Mouse (Mus musculus): ENCODE measurements around the gene Ccna2. TPM values are rescaled to one million over a fixed set of nuclear protein-coding genes. Genes with fewer than 3 reads are reported as not detected.
A peak's percentile ranks its signal among the peaks of the same experiment; 100 is the strongest.
"Not testable (repeated sequence)": the region's sequence is repeated elsewhere in the genome, so short reads cannot be mapped to it uniquely, and the experiment has no call there.

The Ccna2 gene
- polyA plus RNA-seq (2012; ENCODE audit: insufficient read depth, insufficient read length, low replicate concordance, missing spikeins): 155 TPM in 1 of 2 replicates, not detected in the other

DNA sequence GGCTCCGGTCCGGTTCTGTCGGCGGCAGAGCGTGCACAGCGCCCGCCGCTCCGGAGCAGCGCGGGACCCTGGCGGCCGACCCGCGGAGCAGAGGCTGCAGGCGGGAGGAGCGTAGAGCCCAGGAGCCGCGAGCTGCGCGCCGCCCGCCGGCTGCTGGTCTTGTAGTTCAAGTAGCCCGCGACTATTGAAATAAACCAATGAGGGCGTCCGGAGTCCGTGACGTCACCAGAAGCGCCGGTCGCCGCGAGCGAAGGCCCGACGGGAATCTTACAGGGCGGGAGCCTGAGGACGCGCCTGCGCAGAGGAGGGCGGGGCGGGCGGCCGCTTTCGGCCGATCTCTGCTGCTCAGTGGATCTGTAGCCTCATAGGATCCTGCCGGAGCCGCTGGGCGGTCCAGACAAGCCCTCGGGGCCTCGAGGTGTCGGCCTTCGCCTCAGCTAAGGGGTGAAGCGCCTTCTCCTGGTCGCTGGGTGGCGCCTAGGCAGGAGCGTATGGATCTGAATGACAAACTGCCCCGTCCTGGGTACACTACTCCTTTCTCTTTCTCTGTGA lies at the start of gene Ccna2:
Gene Ccna2, minus strand, starts transcription at position 324 of the 552 bp plus-strand sequence.
- TF ChIP-seq POLR2A (IDR thresholded peaks at IDR 0.05; ENCODE audit: insufficient read depth, low read depth, low read length): peak; percentile 72; the same call in 1 of the 2 replicates
- TF ChIP-seq CTCF (IDR thresholded peaks at IDR 0.05; ENCODE audit: insufficient read depth, low read depth, low read length): no peak
- Histone ChIP-seq H3K27ac (ENCODE audit: insufficient read depth, low read depth, low read length) (0 out of 2 replicates have a peak within 1 kb of the TSS, but pooled peaks have one; percentile 74), H3K4me3 (ENCODE audit: insufficient read depth, low read depth, low read length) (peak within 1 kb of the TSS; percentile 56), H3K4me1 (ENCODE audit: control insufficient read depth, insufficient read depth, low read length) (peaks cover 5% of the 10 kb centered on the region)
- under 1% methylated on average over 60 of the region's 60 CpGs for WGBS

- no peak for TF ChIP-seq POLR2A (IDR thresholded peaks at IDR 0.05; ENCODE audit: insufficient read depth, low read depth, low read length)
- no peak for TF ChIP-seq CTCF (IDR thresholded peaks at IDR 0.05; ENCODE audit: insufficient read depth, low read depth, low read length)
- WGBS: 78% methylated on average over 7 of the region's 7 CpGs
- Histone ChIP-seq H3K4me3 (ENCODE audit: insufficient read depth, low read depth, low read length) (no peak overlapping the region), H3K4me1 (ENCODE audit: control insufficient read depth, insufficient read depth, low read length) (0 out of 2 replicates have a peak, but pooled peaks cover 4% of the 10 kb centered on the region), H3K27ac (ENCODE audit: insufficient read depth, low read depth, low read length) (no peak overlapping the region)
Observed at GRCm38 (mm10) chr3:36618181-36618580, 46.2 kb upstream of the Ccna2 start.

DNA sequence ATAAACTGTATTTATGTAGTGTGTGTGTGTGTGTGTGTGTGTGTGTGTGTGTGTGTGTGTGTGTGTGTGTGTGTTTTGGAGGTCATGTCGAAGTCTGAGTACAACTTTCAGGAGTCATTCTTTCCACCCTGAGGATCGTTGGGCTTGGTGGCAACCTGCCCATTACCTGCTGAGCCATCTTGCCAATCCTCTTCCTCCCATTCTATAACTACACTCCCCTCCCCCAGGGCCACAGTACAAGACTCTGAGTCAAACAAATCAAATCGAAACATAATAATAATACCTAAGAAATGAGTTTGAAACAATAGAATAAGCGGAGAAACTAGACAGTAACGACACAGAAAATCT lies 41.9 kb upstream of the Ccna2 start:
- Histone ChIP-seq H3K27ac (ENCODE audit: insufficient read depth, low read depth, low read length) (no peak overlapping the region), H3K4me3 (ENCODE audit: insufficient read depth, low read depth, low read length) (no peak overlapping the region), H3K4me1 (ENCODE audit: control insufficient read depth, insufficient read depth, low read length) (0 out of 2 replicates have a peak, but pooled peaks cover 4% of the 10 kb centered on the region)
- TF ChIP-seq CTCF (IDR thresholded peaks at IDR 0.05; ENCODE audit: insufficient read depth, low read depth, low read length) (no peak), POLR2A (IDR thresholded peaks at IDR 0.05; ENCODE audit: insufficient read depth, low read depth, low read length) (no peak)
- 52% methylated on average over 5 of the region's 5 CpGs for WGBS

GRCm38 (mm10) chr3:36613202-36613907 lies 41.4 kb upstream of the Ccna2 start, which contains the start of gene Bbs7:
TSS of gene Bbs7 (minus strand) at chr3:36613477.
- Histone ChIP-seq H3K4me3 (ENCODE audit: insufficient read depth, low read depth, low read length) (peak within 1 kb of the TSS; percentile 63), H3K4me1 (ENCODE audit: control insufficient read depth, insufficient read depth, low read length) (0 out of 2 replicates have a peak, but pooled peaks cover 4% of the 10 kb centered on the region), H3K27ac (ENCODE audit: insufficient read depth, low read depth, low read length) (0 out of 2 replicates have a peak within 1 kb of the TSS, but pooled peaks have one; percentile 34)
- TF ChIP-seq POLR2A (IDR thresholded peaks at IDR 0.05; ENCODE audit: insufficient read depth, low read depth, low read length) (peak; percentile 88), CTCF (IDR thresholded peaks at IDR 0.05; ENCODE audit: insufficient read depth, low read depth, low read length) (no peak)
- WGBS: 1% methylated on average over 38 of the region's 38 CpGs

GRCm38 (mm10) chr3:36612687-36613086 lies 40.7 kb upstream of the Ccna2 start:
- 0 out of 2 replicates have a peak overlapping the region, but pooled peaks have one; percentile 34 for H3K27ac ChIP-seq (ENCODE audit: insufficient read depth, low read depth, low read length)
- 2% methylated on average over 6 of the region's 6 CpGs for WGBS
- no peak for TF ChIP-seq POLR2A (IDR thresholded peaks at IDR 0.05; ENCODE audit: insufficient read depth, low read depth, low read length)
- no peak for TF ChIP-seq CTCF (IDR thresholded peaks at IDR 0.05; ENCODE audit: insufficient read depth, low read depth, low read length)
- peak overlapping the region; percentile 63 for H3K4me3 ChIP-seq (ENCODE audit: insufficient read depth, low read depth, low read length)
- 0 out of 2 replicates have a peak, but pooled peaks cover 4% of the 10 kb centered on the region for H3K4me1 ChIP-seq (ENCODE audit: control insufficient read depth, insufficient read depth, low read length)

- Histone ChIP-seq H3K27ac (ENCODE audit: insufficient read depth, low read depth, low read length) (no peak overlapping the region), H3K4me3 (ENCODE audit: insufficient read depth, low read depth, low read length) (no peak overlapping the region), H3K4me1 (ENCODE audit: control insufficient read depth, insufficient read depth, low read length) (no peaks in the 10 kb centered on the region)
- 89% methylated on average over 7 of the region's 7 CpGs for WGBS
- TF ChIP-seq POLR2A (IDR thresholded peaks at IDR 0.05; ENCODE audit: insufficient read depth, low read depth, low read length) (no peak), CTCF (IDR thresholded peaks at IDR 0.05; ENCODE audit: insufficient read depth, low read depth, low read length) (no peak)
Observed at GRCm38 (mm10) chr3:36605894-36606783, 34.2 kb upstream of the Ccna2 start.

- H3K27ac ChIP-seq (ENCODE audit: insufficient read depth, low read depth, low read length); H3K4me3 ChIP-seq (ENCODE audit: insufficient read depth, low read depth, low read length): not testable (repeated sequence)
- whole genome bisulfite sequencing: 89% methylated on average over 9 of the region's 9 CpGs
Observed at GRCm38 (mm10) chr3:36599773-36600172, 27.8 kb upstream of the Ccna2 start.

GRCm38 (mm10) chr3:36598811-36599210 lies 26.9 kb upstream of the Ccna2 start:
- TF ChIP-seq POLR2A (IDR thresholded peaks at IDR 0.05; ENCODE audit: insufficient read depth, low read depth, low read length): no peak
- TF ChIP-seq CTCF (IDR thresholded peaks at IDR 0.05; ENCODE audit: insufficient read depth, low read depth, low read length): no peak
- no peak overlapping the region for H3K27ac ChIP-seq (ENCODE audit: insufficient read depth, low read depth, low read length)
- no peaks in the 10 kb centered on the region for H3K4me1 ChIP-seq (ENCODE audit: control insufficient read depth, insufficient read depth, low read length)
- 62% methylated on average over 3 of the region's 3 CpGs for WGBS
- no peak overlapping the region for H3K4me3 ChIP-seq (ENCODE audit: insufficient read depth, low read depth, low read length)

More at GRCm38 (mm10) chr3:36599773-36600172, 27.8 kb upstream of the Ccna2 start:
- H3K4me1 ChIP-seq (ENCODE audit: control insufficient read depth, insufficient read depth, low read length): not testable (repeated sequence)
